Mouse (Mus musculus) bone marrow macrophage, adult 2 months (primary cell): ENCODE measurements around the gene Fkbpl.

Experiments
- CTCF ChIP-seq: IDR thresholded peaks from 2 replicates; pipeline ENCODE4 v1.5.1; 2012; ENCODE audit warnings: low read depth, mild to moderate bottlenecking, low read length, moderate library complexity
- POLR2A ChIP-seq: IDR thresholded peaks from 2 replicates; pipeline ENCODE4 v1.6.1; 2012; ENCODE audit warnings: mild to moderate bottlenecking, low read depth, low read length, borderline replicate concordance

- TF ChIP-seq POLR2A (no peak; the same call in 1 of the 2 replicates), CTCF (no peak)
Measured at GRCm38 (mm10) chr17:34627093-34627942, 17.2 kb upstream of the Fkbpl start.
